Mouse (Mus musculus) liver, embryonic 14.5 days (tissue): ENCODE measurements at regions not wholly inside any gene's neighbourhood (a gene's known extent, or its start where the extent isn't known, plus 50 kb on each side); places are given as distances from the start of the nearest gene placed in this dataset.

Experiments
- CTCF ChIP-seq: IDR thresholded peaks from 2 replicates; pipeline ENCODE4 v1.5.1; 2016; ENCODE audit warnings: antibody characterized with exemption, low read depth, control low read depth
- EP300 ChIP-seq: IDR thresholded peaks from 2 replicates; pipeline ENCODE4 v1.6.1; 2016; ENCODE audit warnings: antibody characterized with exemption, low read depth

DNA sequence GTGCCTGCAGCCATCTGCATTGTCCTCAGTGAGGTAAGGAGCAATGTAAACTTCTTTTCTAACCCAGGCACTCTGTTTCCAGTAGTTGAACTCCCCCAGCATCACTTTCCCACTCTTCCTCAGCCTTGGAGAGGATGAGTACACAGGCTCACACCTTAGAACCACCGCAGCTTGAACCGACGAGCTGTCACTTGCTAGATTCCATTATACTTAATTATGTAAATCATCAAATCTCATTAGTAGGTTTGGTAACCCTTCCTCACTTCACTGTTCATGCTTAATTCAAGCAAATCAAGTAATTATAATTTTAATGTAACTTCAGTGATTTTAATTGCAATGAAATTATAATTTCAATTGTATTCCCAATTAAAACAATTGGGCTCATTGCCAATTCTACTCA, 408.0 kb downstream of the Med10 start:
- TF ChIP-seq CTCF (no peak), EP300 (no peak)
